Mouse (Mus musculus) spleen, postnatal 36 days (tissue): ENCODE results near the gene Cbx3.
A peak's percentile ranks its signal among the peaks of the same experiment; 100 is the strongest.

Experiments
- DNase-seq, 2 experiments: peaks; one replicate each; pipeline ENCODE4 v3.0.0; 2022; ENCODE audit warnings: low spot score in 2 of 2, mixed read lengths in 1 of 2

Gene Cbx3

GRCm38 (mm10) chr6:51470311-51471178 is at the start of gene Cbx3:
Cbx3 (plus strand) TSS chr6:51470360.
- peak; percentile 81 to 88 for DNase-seq

- DNase-seq = no peak
These were observed 46.6 kb upstream of the Cbx3 start for GRCm38 (mm10) chr6:51423466-51424122.

- DNase-seq = no peak
These were observed 45.6 kb upstream of the Cbx3 start for GRCm38 (mm10) chr6:51424537-51424936.

GRCm38 (mm10) chr6:51432535-51433397 is 37.4 kb upstream of the Cbx3 start, which contains the start of gene Nfe2l3:
Nfe2l3 (plus strand) TSS chr6:51432670.
- peak; percentile 38 to 48 for DNase-seq

GRCm38 (mm10) chr6:51434270-51434669 is 35.9 kb upstream of the Cbx3 start:
- no peak for DNase-seq

GRCm38 (mm10) chr6:51437665-51438064 is 32.5 kb upstream of the Cbx3 start:
- DNase-seq = no peak

- no peak for DNase-seq
These were observed 31.3 kb upstream of the Cbx3 start for GRCm38 (mm10) chr6:51438826-51439330.

GRCm38 (mm10) chr6:51442191-51442835 is 27.8 kb upstream of the Cbx3 start:
- DNase-seq = no peak

- no peak for DNase-seq
These were observed 17.1 kb upstream of the Cbx3 start for GRCm38 (mm10) chr6:51452927-51453503.

GRCm38 (mm10) chr6:51454949-51455348 is 15.2 kb upstream of the Cbx3 start:
- no peak for DNase-seq

- DNase-seq = no peak
These were observed 14.0 kb upstream of the Cbx3 start for GRCm38 (mm10) chr6:51456198-51456597.

- no peak for DNase-seq
These were observed 12.9 kb upstream of the Cbx3 start for GRCm38 (mm10) chr6:51457283-51457682.

GRCm38 (mm10) chr6:51457770-51458387 is 12.3 kb upstream of the Cbx3 start:
- no peak for DNase-seq

GRCm38 (mm10) chr6:51458925-51459312 is 11.2 kb upstream of the Cbx3 start:
- DNase-seq = no peak

- no peak for DNase-seq
These were observed 10.7 kb upstream of the Cbx3 start for GRCm38 (mm10) chr6:51459313-51460020.

- DNase-seq = no peak
These were observed 10.2 kb upstream of the Cbx3 start for GRCm38 (mm10) chr6:51460021-51460360.

GRCm38 (mm10) chr6:51460363-51460762 is 9.8 kb upstream of the Cbx3 start:
- no peak for DNase-seq

- no peak for DNase-seq
These were observed 2.5 kb upstream of the Cbx3 start for GRCm38 (mm10) chr6:51467649-51468048.

- DNase-seq = peak; percentile 63 to 72
These were observed 1.1 kb upstream of the Cbx3 start for GRCm38 (mm10) chr6:51468891-51469561.
